Mouse (Mus musculus) thymus, postnatal 10 days (tissue): ENCODE results near the gene Rnf181.
A peak's percentile ranks its signal among the peaks of the same experiment; 100 is the strongest.

ENCODE experiments used
- DNase-seq, 2 experiments: peaks; one replicate each; pipeline ENCODE4 v3.0.0; 2021; ENCODE audit warnings: low spot score in 2 of 2

The Rnf181 gene

DNA sequence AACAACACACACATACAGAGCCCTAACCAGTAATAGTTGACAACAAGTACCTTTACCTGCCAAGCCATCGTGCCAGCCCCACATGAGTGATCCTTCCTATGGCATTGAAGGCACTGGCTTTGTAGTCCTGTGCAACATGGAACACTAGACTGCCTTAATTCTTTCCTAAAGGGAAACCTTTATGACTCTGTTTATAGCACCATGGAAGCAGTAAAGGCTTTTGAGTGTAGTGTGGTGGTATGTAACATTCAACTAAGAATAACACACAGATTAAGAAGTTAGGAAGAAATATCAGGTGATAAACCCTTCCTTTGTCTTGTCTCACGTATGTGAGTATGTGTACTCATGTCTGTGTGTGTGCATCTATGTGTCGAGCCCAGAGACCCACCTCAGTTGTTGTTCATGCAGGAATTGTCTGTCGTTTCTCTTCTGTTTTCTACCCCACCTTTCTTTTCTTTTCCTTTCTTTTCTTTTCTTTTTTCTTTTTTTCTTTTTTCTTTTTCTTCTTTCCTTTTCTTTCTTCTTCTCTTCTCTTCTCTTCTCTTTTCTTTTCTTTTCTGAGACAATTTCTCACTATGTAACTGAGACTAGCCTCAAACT lies at the start of gene Rnf181:
Rnf181 (minus strand) TSS at position 113 of the 600 bp plus-strand sequence.
- no peak for DNase-seq

DNA sequence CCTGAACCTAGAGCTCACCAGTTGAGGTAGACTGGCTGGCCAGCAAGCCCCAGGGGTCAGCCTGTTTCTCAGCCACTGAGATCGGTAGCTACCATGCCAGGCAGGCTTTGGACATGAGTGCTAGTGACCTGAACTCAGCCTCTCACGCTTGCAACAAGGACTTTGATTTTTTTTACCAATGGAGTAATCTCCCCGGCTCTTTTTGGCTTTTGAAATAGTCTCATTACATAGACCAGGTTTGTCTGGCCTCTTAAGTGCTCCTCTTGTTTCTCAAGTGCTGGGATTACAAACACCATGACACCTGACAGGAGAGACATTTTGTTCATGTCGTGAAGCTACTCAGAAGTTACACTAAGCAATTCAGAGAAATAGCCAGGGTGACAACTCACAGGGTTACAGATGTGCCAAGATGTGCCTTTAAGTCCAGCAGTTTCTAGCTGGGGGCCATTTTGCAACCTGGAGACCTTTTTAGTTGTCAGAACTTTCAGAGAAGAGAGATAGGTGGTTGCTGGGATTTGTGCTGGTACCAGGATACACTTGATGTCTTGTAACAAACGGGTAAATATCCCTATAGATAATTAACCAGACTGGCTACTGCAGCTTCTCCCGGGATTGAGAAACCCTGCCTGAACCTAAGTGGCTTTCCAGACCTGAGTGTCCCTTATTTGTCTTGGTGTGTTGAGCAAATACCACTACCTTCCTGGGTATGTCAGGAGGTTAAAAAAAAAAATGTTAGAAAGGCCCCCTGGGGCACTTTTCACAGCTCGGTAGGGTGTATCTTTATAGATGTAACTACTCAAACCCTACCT lies 49.4 kb upstream of the Rnf181 start:
- no peak for DNase-seq

DNA sequence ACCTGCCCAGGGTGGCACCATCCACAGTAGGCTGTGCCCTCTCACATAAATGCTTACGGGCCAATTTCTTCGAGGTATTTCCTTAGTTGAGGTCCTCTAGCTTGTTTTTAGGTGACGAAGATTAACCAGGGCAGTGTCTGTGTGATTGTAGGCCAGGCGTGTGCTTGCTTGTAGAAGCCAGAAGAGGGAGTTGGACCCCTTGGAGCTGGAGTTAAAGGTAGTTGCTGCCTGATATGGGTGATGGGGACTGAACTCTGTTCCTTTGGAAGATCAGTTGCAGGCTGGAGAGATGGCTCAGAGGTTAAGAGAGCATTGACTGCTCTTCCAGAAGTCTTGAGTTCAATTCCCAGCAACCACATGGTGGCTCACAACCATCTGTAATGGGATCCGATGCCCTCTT lies 48.4 kb upstream of the Rnf181 start:
- no peak for DNase-seq

DNA sequence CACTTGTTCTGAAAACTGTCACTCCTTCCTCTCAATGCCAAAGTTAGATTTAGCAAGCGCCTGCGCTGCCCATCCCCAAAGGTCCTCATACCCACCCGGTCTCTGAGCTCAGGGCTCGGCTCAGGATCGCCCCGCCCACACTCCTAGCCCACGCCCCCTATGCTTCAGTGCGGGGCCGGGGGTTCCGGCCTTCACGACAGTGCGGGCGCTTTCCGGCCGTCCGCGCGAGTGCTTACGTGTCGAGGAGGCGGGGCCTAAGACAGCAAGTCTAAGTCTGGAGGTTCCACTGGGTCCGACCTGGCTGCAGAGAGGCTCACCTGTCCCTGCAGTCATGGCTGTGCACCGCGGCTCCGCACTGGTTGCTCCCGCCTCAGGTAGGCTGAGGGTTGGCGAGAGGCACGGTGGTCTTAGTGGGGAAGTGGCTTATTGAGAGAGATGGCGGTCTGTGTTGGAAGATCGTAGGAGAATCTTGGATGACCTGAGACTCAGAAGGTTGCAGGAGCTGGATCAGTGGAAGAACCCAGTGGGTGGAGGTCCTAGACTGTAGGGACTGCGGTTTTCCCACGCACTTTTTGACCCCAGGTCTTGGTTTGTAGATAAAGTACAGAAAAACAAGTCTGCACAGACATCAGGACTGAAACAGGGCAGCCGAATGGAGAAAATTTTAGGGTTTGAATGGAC lies 47.5 kb upstream of the Rnf181 start, which contains the start of gene Ggcx:
Ggcx (plus strand) TSS at position 233 of the 681 bp plus-strand sequence.
- peak; percentile 91 to 94 for DNase-seq

DNA sequence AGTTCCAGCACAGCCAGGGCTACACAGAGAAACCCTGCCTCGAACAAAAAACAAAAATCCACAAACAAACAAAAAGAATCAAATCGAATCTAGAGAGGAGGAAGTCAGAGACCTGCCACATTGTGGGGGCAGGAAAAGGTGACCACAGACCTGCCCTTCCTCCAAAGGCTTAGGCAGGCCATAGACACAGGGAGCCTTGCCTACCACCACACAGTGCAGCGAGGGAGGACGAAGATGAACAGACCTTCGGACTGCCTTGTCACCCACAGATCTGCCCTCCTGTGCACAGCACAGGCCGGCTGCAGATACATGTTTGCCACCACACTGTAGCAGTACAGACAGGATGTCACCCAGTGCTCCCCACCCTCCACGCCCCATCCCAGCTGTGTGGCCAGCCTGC lies 43.8 kb upstream of the Rnf181 start:
- no peak for DNase-seq

DNA sequence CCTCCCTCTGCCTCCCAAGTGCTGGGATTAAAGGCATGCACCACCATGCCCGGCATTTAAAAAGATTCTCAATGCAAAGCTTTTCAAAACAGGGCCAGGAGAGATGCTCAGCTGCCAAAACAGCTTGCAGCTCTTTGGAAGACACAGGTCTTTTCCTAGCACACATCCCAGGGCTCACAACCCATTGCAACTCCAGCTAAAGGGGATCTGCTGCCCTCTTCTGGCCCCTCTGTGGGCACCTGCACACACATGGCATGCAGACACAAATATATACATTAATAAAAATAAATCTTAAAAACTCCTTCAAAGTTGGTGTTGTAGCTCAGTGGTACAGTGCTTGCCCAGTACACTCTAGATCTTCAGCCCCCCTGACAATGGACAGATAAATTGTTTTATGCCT lies 43.2 kb upstream of the Rnf181 start:
- no peak for DNase-seq

DNA sequence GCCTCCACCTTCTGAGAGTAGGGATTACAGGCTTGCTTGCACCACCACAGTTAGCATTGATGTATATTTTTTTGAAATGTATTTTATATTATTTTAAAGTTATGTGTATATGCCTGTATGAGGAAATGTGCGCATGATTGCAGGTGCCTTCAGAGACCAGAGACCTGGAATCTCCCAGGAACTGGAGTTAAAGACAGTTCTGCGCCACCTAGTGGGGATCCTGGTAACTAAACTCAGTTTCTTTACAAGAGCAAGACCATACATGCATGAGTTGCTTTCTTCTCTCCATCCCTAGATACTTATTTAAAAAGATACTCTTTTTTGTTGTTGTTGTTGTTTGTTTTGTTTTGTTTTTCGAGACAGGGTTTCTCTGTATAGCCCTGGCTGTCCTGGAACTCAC lies 42.8 kb upstream of the Rnf181 start:
- DNase-seq, result peak; percentile 30 to 64

DNA sequence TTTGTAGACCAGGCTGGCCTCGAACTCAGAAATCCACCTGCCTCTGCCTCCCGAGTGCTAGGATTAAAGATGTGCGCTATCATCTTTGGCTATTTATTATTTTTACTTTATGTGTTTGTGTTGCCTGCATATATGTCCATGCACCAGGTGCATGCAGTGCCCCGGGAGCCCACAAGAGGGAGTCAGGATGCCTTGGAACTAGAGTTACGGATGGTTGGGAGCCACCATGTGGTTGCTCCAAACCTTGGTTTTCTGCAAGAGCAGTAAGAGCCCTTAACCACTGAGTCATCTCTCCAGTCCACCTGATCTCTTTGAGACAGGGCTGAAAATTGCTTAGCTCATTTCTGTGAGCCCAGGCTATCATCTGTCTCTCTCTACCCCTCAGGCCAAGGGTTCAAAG lies 40.4 kb upstream of the Rnf181 start:
- DNase-seq, result peak; percentile 73 to 86

DNA sequence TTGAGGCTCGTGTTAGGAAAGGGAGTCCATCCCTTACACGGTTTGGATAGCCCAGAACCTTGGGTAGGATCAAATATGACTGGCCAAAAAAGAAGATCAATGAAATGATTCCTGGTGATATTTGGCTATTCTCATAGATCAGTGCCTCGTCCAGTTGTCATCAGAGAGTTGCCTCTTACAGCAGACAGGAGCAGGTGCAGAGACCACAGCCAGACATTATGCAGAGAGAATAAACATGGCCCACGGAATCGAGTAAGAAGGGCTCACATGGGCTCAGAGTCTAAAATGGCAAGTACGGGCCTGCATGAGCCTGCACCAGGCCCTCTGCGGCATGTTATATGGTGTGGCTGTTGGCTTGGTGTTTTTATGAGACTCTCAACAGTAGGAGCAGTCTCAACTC lies 38.6 kb upstream of the Rnf181 start:
- DNase-seq, result no peak

DNA sequence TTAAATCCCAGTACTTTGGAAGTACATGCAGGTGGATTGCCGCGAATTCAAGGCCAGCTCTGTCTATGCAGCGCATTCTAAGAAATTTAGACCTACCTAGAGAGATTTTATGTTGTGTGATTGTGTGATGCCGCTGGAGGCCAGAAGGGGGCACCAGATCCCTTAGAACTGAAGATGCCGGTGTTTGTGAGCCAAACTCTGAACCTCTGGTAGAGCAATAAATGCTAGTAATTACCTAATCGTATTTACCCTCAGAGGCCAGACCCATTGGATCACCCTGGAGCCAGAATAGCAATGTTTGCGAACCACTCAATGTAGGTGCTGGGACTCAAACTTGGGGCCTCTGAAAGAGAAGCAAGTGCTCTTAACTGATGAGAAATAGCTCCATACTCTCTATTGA lies 35.1 kb upstream of the Rnf181 start:
- peak; percentile 44 to 76 for DNase-seq

DNA sequence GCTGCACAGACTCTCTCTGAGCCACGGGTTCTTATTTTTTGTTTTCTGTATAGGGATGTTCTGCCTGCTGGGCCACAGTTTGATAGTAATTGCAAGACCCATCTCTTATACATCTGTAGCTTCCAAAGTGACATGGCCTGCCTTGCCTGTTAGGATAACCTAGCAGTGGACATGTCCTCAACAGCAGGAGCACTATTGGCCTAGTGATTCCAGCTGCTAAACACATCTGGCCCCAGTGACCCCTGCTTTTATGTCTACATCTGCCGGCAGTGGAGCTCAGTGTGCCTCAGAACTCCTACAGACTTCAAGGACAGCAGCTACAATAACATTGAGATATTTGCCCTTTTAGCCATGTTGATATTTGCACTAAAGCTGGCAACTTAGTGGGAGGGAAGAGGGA lies 33.2 kb upstream of the Rnf181 start:
- DNase-seq, result no peak

DNA sequence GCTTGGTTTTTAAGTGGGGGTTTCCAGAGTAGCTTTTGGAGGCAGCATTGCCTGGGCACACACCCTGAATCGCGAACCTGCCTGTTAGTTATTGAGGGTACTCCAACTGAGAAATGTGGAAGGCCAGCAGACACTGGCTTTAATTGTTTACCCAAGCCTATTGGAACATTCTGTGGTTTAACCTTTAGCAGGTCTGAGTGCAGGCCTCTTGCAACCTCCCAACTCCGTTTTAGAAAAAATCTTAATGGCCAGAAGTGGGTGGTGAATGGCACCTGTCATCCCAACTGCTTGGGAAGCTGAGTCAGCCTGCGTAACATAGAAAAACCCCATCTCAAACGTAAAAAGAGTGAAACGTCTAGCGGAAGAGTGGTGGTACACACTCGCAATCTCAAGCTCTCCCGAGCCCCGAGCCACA lies 30.1 kb upstream of the Rnf181 start:
- DNase-seq, result no peak

DNA sequence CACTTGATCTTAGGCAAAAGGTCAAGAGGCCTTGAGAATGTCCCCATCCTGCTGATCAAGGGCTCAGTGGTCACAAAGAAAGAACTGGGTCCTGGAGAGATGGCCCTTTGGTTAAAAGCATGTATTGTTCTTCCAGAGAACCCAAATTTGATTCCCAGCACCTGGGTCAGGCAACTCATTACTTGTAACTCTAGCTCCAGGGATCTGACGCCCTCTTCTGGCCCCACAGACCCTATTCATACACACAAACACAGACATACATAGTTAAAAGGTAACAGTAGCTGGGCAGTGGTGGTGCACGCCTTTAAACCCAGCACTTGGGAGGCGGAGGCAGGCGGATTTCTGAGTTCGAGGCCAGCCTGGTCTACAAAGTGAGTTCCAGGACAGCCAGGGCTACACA lies 25.6 kb upstream of the Rnf181 start:
- no peak for DNase-seq

DNA sequence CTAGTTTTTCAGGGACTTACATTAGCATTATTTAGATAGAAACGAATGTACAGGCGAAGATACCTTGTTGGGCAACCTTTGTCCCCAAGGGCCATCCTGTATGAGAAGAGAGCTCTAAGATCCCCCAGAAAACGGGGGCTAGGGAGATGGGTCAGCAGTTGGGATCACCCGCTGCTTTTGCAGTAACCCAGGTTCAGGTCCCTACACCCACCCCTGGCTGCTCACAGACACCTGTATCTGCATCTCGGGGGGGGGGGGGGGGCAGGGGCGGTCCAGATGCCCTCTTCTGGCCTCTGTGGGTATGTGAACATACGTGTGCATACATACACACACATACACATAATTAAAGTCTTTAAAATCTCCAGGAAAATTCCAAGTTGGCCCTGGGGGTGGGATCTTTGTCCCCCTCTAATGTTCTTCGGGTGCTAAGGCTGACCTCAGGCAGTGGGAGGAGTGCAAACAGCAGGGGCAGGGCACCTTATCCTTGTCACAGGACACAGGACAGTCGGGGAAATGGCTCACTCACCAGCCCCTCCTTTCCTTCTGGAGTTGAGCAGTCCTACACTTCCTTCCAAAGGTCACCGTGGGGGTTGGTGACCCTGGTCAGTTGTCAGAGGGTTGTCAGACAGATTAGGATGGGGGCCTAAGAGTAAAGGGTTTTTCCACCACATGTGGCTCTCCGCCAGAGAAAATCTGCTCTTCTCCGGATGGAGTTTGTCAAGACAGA lies 24.2 kb upstream of the Rnf181 start:
- no peak for DNase-seq

DNA sequence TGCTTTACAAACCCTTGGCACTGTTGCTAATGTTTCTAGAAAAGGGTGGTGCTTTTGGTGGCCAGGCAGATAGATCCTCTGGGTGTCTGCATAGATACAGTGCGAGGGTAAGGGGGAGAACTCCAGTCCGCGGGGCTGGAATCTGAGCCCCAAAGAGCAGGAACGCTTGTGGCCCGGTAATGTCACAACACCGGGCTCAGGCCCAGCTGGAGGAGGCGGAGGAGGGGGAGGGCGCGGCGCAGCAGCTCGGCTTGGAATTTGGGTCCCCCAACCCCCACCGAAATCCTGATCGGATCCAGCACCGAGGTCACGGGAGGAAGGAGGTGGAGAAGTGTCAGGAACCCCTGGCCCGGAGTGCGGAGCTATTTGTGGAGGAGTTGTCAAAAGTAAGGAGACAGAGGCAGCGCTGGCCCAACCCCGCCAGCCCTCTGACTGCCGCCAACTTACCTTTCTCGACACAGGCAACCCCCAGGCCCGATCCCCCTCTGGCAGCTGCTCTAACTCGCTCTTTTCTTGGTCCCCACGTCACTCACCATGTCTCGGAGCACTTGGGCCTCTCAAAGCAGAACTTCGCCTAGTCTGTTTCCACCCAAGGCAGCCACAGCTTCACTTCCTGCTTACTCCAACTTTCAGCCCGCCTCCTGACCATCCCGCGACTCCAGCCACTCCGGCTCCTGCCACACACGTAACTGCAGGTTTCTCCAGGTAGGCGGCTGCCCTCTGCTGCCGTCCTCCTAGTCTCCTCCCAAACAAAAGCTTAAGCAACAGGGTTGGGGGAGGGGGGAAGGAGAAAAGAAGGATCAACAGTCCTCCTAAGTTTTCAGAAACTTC lies 23.4 kb upstream of the Rnf181 start, which contains the start of gene Vamp8:
Vamp8 (minus strand) TSS at position 763 of the 831 bp plus-strand sequence.
- DNase-seq, result peak; percentile 45 to 52

DNA sequence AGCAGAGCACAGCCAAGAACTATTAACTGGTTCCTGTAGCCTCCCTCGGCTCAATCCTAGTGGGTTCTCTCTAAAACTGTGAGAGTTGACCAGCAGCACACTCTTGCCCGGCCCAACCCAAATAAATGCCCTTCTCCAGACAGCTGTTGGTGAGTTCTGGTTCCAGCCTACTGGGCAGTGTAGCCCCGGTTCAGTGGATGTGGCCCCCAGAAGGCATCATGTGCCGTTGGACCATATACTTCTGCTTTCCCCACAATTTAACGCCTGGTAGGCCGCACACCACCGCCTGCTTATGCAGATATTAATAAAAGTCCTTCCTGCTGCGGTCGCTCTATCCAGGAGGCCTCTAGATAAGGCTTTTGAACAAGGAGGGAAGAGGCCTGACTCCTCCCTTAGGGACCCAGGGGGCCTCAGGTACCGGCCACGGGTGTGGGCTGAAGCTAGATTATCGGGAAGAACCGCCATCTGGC lies 22.8 kb upstream of the Rnf181 start:
- no peak for DNase-seq

DNA sequence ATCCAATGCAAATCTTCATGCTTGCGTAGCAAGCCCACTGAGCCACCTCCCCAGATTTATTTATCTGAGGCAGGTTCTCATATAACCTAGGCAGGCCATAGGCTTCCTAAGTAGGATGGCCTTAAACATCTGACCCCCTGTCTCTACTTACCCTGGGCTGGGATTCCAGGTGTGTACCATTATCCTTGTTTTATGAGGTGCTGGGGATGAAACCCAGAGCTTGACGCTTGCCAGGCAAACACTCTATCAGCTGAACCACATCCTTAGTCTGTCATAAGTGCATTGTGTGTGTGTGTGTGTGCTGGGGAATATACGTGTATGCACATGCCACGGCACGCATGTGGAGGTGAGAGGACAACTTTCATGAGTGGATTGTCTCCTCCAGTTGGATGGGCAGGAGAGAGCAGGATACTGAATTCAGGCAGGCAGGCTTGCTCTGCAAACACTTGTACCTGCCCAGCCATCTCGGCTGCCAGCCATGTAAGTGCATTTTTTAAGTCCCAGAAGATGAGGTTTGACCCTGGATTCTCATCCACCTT lies 22.1 kb upstream of the Rnf181 start:
- no peak for DNase-seq

DNA sequence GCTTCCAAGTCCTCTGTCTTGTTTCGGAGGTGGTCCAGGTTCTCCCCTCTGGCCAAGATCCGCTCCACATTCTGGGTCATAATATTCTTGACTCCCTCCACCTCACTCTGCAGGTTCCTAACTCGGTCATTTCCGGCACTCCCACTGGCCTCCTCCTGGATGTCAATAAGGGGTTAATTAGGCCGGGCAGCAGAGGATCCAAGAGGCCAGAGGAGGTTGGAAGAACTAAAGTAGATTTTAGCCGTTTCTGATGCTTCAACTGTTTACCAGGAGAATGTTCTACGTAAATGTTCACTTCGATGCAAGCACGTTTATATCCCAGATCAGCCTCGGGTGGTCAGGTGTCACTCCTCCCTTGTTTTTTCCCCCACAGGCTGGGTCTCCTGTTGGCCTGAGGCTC lies 21.5 kb upstream of the Rnf181 start:
- no peak for DNase-seq

DNA sequence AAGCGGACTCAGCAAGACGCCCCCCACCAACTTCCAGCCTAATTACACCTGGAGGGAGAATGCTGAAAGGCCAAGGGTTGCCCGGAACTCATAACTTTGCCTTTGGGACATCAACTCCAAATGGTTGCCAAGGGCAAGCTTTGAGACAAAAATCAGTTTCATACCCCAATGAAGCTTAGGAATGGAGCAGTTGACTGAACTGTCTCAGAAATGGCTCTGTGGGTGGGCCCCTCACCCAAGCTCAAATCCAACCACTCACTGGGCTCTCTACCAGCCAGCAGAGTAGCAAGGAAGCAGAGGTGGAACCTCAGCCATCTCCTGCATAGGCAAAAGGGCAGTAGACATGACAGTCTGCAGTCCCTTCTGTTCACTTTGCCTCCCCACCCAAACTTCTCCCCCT lies 21.1 kb upstream of the Rnf181 start:
- no peak for DNase-seq

DNA sequence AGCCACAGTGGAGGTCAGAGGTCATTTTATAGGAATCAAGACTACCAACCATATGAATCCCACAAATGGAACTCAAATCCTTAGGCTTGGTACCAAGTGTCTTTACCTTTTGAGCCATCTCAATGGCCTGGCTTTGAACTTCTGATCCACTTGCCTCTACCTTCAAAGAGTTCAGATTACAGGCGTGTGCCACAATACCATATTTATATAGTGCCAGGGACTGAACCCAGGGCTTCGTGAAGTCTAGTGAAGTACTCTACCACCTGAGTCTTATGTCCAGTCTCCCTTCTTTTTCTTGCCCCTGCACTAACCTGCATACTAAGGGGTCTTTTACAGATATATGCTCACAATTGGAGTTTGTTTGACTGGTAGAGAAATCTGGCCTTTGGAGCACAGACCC lies 19.8 kb upstream of the Rnf181 start:
- DNase-seq, result no peak

DNA sequence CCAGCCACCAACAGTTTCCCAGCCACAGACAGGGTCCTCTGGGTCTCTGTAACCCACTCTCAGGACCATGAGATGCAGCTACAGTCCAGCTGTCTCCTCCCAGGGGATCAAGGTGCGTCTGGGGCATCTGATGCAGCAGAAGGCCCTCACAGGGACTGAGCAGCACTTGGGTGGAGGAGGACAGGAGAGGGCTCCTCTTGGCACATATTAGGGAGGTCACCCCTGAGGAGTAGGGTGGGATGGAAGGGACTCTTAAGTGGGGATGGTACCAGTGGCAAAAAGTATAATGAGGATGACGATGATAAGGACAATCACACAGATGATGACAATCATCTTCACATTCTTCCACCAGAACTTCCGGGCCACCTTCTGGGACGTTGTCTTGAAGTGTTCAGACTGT lies 18.5 kb upstream of the Rnf181 start:
- no peak for DNase-seq
